Mouse (Mus musculus) telencephalon, adult 2 months (tissue): ENCODE measurements at regions not wholly inside any gene's neighbourhood (a gene's known extent, or its start where the extent isn't known, plus 50 kb on each side); places are given as distances from the start of the nearest gene placed in this dataset.

ENCODE experiments used
- DNase-seq: peaks from one replicate; pipeline ENCODE4 v3.0.0-alpha.2; 2011; ENCODE audit warnings: low read depth, low spot score

- no peak for DNase-seq
Measured at GRCm38 (mm10) chr16:54770871-54771270, 526.9 kb downstream of the Zpld1 start.

- DNase-seq, result no peak
Measured at GRCm38 (mm10) chr16:54744188-54744587, 553.6 kb downstream of the Zpld1 start.

- DNase-seq, result peak; percentile 12
Measured at GRCm38 (mm10) chr16:54733516-54733915, 564.3 kb downstream of the Zpld1 start.

GRCm38 (mm10) chr16:54707880-54708279 is 589.9 kb downstream of the Zpld1 start:
- DNase-seq, result peak; percentile 6

GRCm38 (mm10) chr16:54682815-54683214 is 615.0 kb downstream of the Zpld1 start:
- no peak for DNase-seq

GRCm38 (mm10) chr16:54648728-54649525 is 648.9 kb downstream of the Zpld1 start:
- no peak for DNase-seq

- DNase-seq, result no peak
Measured at GRCm38 (mm10) chr16:54647821-54648220, 650.0 kb downstream of the Zpld1 start.

GRCm38 (mm10) chr16:54646252-54646651 is 651.5 kb downstream of the Zpld1 start:
- peak; percentile 50 for DNase-seq

- DNase-seq, result no peak
Measured at GRCm38 (mm10) chr16:54629183-54629582, 668.6 kb downstream of the Zpld1 start.

- peak; percentile 64 for DNase-seq
Measured at GRCm38 (mm10) chr16:54592643-54593042, 705.1 kb downstream of the Zpld1 start.
